ENCODE assay signal across 11 mouse cellular contexts in the genomic region with DNA sequence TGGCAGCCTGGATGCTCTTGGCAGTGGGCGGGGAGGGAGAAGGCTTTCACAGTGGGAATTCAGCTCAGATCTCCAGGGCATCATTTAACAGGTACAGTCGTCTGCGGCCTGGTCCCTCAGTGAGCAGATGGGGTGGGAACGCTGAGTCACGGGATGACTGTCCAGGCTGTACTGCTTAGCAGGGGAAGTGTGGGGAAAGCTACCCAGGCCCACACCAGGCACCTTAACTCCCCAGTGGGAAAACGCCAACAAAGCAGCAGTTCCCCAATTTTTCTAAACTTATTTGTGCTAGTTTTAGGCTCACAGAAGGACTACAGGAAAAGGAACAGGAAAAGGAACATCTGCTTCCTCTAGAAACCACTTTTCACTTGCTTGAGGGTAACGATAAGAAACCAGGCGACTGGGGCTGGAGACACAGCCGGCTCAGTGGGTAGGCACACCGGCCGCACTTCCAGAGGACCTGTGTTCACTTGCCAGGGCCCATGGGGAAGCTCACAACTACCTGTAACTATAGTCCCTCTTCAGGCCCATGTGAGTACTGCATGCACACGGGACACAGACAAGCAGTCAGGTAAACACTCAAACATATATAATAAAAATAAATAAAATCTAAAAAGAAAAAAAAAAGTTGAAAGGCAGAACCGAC.
A peak's percentile ranks its signal among the peaks of the same experiment; 100 is the strongest.
DNase-seq lines count a peak whose midpoint lies in the region; ATAC-seq and TF ChIP-seq lines count a peak whose summit lies in the region.
"Had no signal": no experiment of that assay in that cellular context is flagged by ENCODE, and none has a peak within 500 bp of the region (broad histone marks: within the 10 kb centered on the region; RNA-seq: fewer than 3 reads in every experiment).

No protein-coding gene starts in this region.

- H3K36me3 ChIP-seq in hindbrain, postnatal 0 days (ENCODE audit: insufficient read depth, low read length) = peaks cover 11% of the 10 kb centered on the region; the same call in 1 of the 2 replicates
- peaks cover 21% of the 10 kb centered on the region; the same call in 1 of the 2 replicates for H3K36me3 ChIP-seq in hindbrain, embryonic 14.5 days (replicated peaks; ENCODE audit: control insufficient read depth, insufficient read depth)
- H3K36me3 ChIP-seq in megakaryocyte, embryonic 14.5 days (replicated peaks; ENCODE audit: low read length) = peaks cover 19% of the 10 kb centered on the region
- H3K36me3 ChIP-seq: G1E had no signal

- peak; percentile 35; the same call in 1 of the 2 replicates for TF ChIP-seq CTCF in hindbrain, postnatal 0 days (IDR thresholded peaks at IDR 0.05; ENCODE audit: low read depth)
- peak; percentile 12; the same call in 1 of the 2 replicates for TF ChIP-seq CTCF in bone marrow macrophage, adult 2 months (IDR thresholded peaks at IDR 0.05; ENCODE audit: low read depth, low read length)

- intact Hi-C loops in gastrocnemius, postnatal 36 days (cut with DNase I) = no loop called here

- 88% methylated on average over 13 of the region's 13 CpGs for WGBS in hindbrain, postnatal 0 days
- WGBS in hindbrain, embryonic 14.5 days = 90% methylated on average over 13 of the region's 13 CpGs

- no peaks in the 10 kb centered on the region for H3K9me3 ChIP-seq in hindbrain, postnatal 0 days (ENCODE audit: low read length)
- no peaks in the 10 kb centered on the region for H3K9me3 ChIP-seq in hindbrain, embryonic 14.5 days (ENCODE audit: control insufficient read depth, low read length)
- peaks cover 24% of the 10 kb centered on the region for H3K9me3 ChIP-seq in megakaryocyte, embryonic 14.5 days
- H3K9me3 ChIP-seq: G1E; hindbrain, embryonic 10.5 days had no signal

- no peaks in the 10 kb centered on the region for H3K4me1 ChIP-seq in hindbrain, postnatal 0 days (ENCODE audit: insufficient read depth, low read length)
- no peaks in the 10 kb centered on the region for H3K4me1 ChIP-seq in hindbrain, embryonic 14.5 days (replicated peaks; ENCODE audit: control insufficient read depth, insufficient read depth, low read length)
- peaks cover 17% of the 10 kb centered on the region for H3K4me1 ChIP-seq in megakaryocyte, embryonic 14.5 days
- peaks cover 37% of the 10 kb centered on the region for H3K4me1 ChIP-seq in bone marrow macrophage, adult 2 months (ENCODE audit: control insufficient read depth, insufficient read depth, low read length)

- no peak for DNase-seq in hindbrain, postnatal 0 days (ENCODE audit: low spot score)
- DNase-seq in hindbrain, embryonic 14.5 days (ENCODE audit: low spot score) = no peak
- DNase-seq in cerebellum, postnatal 4 days (ENCODE audit: low spot score in 2 of 2) = no peak
- no peak for DNase-seq in gastrocnemius, postnatal 36 days
- DNase-seq: cerebellum, postnatal 10 days had no signal

- H3K27ac ChIP-seq in hindbrain, postnatal 0 days = no peak overlapping the region
- H3K27ac ChIP-seq in hindbrain, embryonic 14.5 days = no peak overlapping the region
- peak overlapping the region; percentile 74 for H3K27ac ChIP-seq in bone marrow macrophage, adult 2 months (ENCODE audit: insufficient read depth, low read depth, low read length)
- H3K27ac ChIP-seq: hindbrain, embryonic 10.5 days had no signal

- no peak for ATAC-seq in hindbrain, postnatal 0 days
- ATAC-seq in hindbrain, embryonic 14.5 days (ENCODE audit: low FRiP score) = no peak
- no peak for ATAC-seq in megakaryocyte, adult 5-6 weeks (ENCODE audit: poor library complexity, severe bottlenecking)
- ATAC-seq in megakaryocyte progenitor cell, adult 5-6 weeks (replicated peaks; ENCODE audit: poor library complexity) = peak; percentile 60

- no peak overlapping the region for H3K4me2 ChIP-seq in hindbrain, postnatal 0 days (ENCODE audit: low read depth, low read length)
- no peak overlapping the region for H3K4me2 ChIP-seq in hindbrain, embryonic 14.5 days (replicated peaks)

- H3K9ac ChIP-seq in hindbrain, postnatal 0 days (replicated peaks; ENCODE audit: low read length) = no peak overlapping the region
- H3K9ac ChIP-seq in hindbrain, embryonic 14.5 days = no peak overlapping the region

- H3K4me3 ChIP-seq in hindbrain, postnatal 0 days (ENCODE audit: low read length) = no peak overlapping the region
- no peak overlapping the region for H3K4me3 ChIP-seq in hindbrain, embryonic 14.5 days (replicated peaks; ENCODE audit: low read length)
- peak overlapping the region; percentile 67 for H3K4me3 ChIP-seq in megakaryocyte, embryonic 14.5 days (replicated peaks)
- no peak overlapping the region for H3K4me3 ChIP-seq in bone marrow macrophage, adult 2 months (ENCODE audit: insufficient read depth, low read length)
- H3K4me3 ChIP-seq: hindbrain, embryonic 10.5 days had no signal

- H3K27me3 ChIP-seq in hindbrain, postnatal 0 days (ENCODE audit: insufficient read depth, low read length) = no peaks in the 10 kb centered on the region
- H3K27me3 ChIP-seq in hindbrain, embryonic 14.5 days (ENCODE audit: control insufficient read depth, insufficient read depth, low read length) = no peaks in the 10 kb centered on the region
- H3K27me3 ChIP-seq in megakaryocyte, embryonic 14.5 days (replicated peaks) = no peaks in the 10 kb centered on the region

- TF ChIP-seq POLR2A in bone marrow macrophage, adult 2 months (IDR thresholded peaks at IDR 0.05; ENCODE audit: borderline replicate concordance, low read depth, low read length) = no peak
